10 mouse cellular contexts compared by ENCODE assay signal in the genomic region with DNA sequence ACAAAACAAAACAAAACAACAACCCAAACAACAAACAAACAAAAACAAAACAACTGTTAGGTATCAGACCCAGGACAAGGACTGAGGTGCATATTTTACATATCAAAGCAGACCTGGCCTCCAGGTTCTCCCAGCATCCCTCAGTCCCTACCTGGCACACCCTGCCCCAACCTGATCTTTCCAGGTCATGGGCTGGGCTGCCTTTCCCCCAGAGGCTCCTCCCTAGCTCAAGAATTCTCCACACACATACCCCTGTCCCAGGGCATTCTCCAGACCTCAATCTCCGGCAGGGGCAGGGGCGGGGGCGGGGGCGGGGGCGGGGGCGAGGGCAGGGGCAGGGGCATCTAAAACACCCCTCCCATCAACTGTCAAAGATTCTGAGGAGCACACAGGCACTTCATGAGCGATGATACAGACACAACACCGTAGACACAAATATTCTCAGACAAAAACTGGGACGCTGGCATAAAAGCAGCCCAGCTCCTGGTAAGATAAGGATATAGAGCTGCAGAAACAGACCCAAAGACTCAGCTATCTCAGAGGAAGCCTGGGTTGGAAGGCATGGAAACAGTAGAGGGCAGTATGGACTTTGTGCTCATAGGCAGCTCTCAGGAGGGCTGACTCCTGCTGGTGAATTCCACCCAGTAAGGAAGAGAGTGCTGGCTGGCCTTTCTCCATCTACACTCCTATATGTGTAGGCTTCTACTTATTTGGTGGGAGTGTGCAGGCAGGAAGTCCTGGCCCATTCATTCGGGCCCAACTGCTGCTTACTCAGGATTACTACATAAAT.
DNase-seq lines count a peak whose midpoint lies in the region; ATAC-seq and TF ChIP-seq lines count a peak whose summit lies in the region.
"Had no signal": no experiment of that assay in that cellular context is flagged by ENCODE, and none has a peak within 500 bp of the region (broad histone marks: within the 10 kb centered on the region; RNA-seq: fewer than 3 reads in every experiment).

No protein-coding gene starts in this region.

- no peak for DNase-seq in hindbrain, postnatal 0 days (ENCODE audit: low spot score)
- DNase-seq in right cerebral cortex, adult 18-20 months, result peak; percentile 23
- DNase-seq in right cerebral cortex, postnatal 14 days, result no peak
- DNase-seq in Muller cell, postnatal 12 days (ENCODE audit: inconsistent ontology term), result no peak
- DNase-seq in frontal cortex, postnatal 36 days (ENCODE audit: low spot score in 2 of 2), result no peak
- DNase-seq in adrenal gland, postnatal 36 days, result no peak
- DNase-seq: heart, adult 18-20 months had no signal

- TF ChIP-seq CTCF in hindbrain, postnatal 0 days (IDR thresholded peaks at IDR 0.05; ENCODE audit: low read depth), result peak; percentile 30

- WGBS in hindbrain, postnatal 0 days, result 57% methylated on average over 10 of the region's 10 CpGs
- WGBS in hindbrain, embryonic 16.5 days, result 70% methylated on average over 10 of the region's 10 CpGs
- 53% methylated on average over 10 of the region's 10 CpGs for WGBS in intestine, embryonic 15.5 days

- no peaks in the 10 kb centered on the region for H3K36me3 ChIP-seq in hindbrain, postnatal 0 days (ENCODE audit: insufficient read depth, low read length)
- no peaks in the 10 kb centered on the region for H3K36me3 ChIP-seq in hindbrain, embryonic 16.5 days (ENCODE audit: control insufficient read depth, insufficient read depth, low read length)
- H3K36me3 ChIP-seq in intestine, embryonic 15.5 days, result no peaks in the 10 kb centered on the region

- H3K4me1 ChIP-seq in hindbrain, postnatal 0 days (ENCODE audit: insufficient read depth, low read length), result no peaks in the 10 kb centered on the region
- no peaks in the 10 kb centered on the region for H3K4me1 ChIP-seq in hindbrain, embryonic 16.5 days (ENCODE audit: control insufficient read depth, insufficient read depth, low read depth, low read length)
- no peaks in the 10 kb centered on the region for H3K4me1 ChIP-seq in intestine, embryonic 15.5 days (replicated peaks)

- no peak for ATAC-seq in hindbrain, postnatal 0 days
- no peak for ATAC-seq in hindbrain, embryonic 16.5 days
- 0 out of 2 replicates have a peak, but pooled peaks have one; percentile 47 for ATAC-seq in intestine, embryonic 15.5 days

- H3K27ac ChIP-seq in hindbrain, postnatal 0 days, result no peak overlapping the region
- H3K27ac ChIP-seq in hindbrain, embryonic 16.5 days (ENCODE audit: low read depth, low read length), result no peak overlapping the region
- H3K27ac ChIP-seq in intestine, embryonic 15.5 days, result no peak overlapping the region

- no peaks in the 10 kb centered on the region for H3K27me3 ChIP-seq in hindbrain, postnatal 0 days (ENCODE audit: insufficient read depth, low read length)
- H3K27me3 ChIP-seq in hindbrain, embryonic 16.5 days (replicated peaks; ENCODE audit: control insufficient read depth, insufficient read depth, low read length), result no peaks in the 10 kb centered on the region
- no peaks in the 10 kb centered on the region for H3K27me3 ChIP-seq in intestine, embryonic 15.5 days (replicated peaks)

- H3K9ac ChIP-seq in hindbrain, postnatal 0 days (replicated peaks; ENCODE audit: low read length), result no peak overlapping the region
- no peak overlapping the region for H3K9ac ChIP-seq in hindbrain, embryonic 16.5 days (ENCODE audit: low read depth, low read length)
- H3K9ac ChIP-seq in intestine, embryonic 15.5 days, result no peak overlapping the region

- no peak overlapping the region for H3K4me3 ChIP-seq in hindbrain, postnatal 0 days (ENCODE audit: low read length)
- H3K4me3 ChIP-seq in hindbrain, embryonic 16.5 days (ENCODE audit: low read length), result no peak overlapping the region
- H3K4me3 ChIP-seq in intestine, embryonic 15.5 days (replicated peaks), result no peak overlapping the region
- H3K4me3 ChIP-seq: myocyte had no signal

- H3K9me3 ChIP-seq in hindbrain, postnatal 0 days (ENCODE audit: low read length), result no peaks in the 10 kb centered on the region
- H3K9me3 ChIP-seq in hindbrain, embryonic 16.5 days (ENCODE audit: control insufficient read depth, low read length), result no peaks in the 10 kb centered on the region
- no peaks in the 10 kb centered on the region for H3K9me3 ChIP-seq in intestine, embryonic 15.5 days

- H3K4me2 ChIP-seq in hindbrain, postnatal 0 days (ENCODE audit: low read depth, low read length), result no peak overlapping the region
- no peak overlapping the region for H3K4me2 ChIP-seq in hindbrain, embryonic 16.5 days (ENCODE audit: low read length)
- no peak overlapping the region for H3K4me2 ChIP-seq in intestine, embryonic 15.5 days (replicated peaks)
